Mouse (Mus musculus): Measurements from ENCODE around the gene Olfr1496. TPM values are rescaled to one million over a fixed set of nuclear protein-coding genes. Genes with fewer than 3 reads are reported as not detected.

The Olfr1496 gene
- polyA plus RNA-seq (2012; rRNA removed; ENCODE audit: low replicate concordance) = not detected in 2 replicates

DNA sequence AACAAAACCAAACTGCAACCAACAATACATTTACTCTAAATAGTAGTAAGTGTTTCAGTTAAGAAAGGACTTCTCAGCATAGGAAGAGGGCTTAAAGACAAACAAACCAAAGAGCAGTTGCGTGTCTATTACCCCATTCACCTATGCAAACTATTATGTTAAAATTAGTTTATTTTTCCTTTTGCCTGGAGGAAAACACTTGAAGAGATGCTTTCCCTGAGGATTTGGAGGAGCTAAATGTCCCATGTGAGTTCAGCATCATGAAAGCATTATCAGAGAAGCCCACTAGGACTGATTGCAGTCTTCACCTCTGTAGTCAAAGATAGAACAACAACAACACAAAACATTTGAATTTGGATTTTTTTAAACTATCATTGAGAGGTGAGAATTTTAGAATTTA, at the start of gene Olfr1496:
Gene Olfr1496 (plus strand): TSS at position 301 of the 400 bp plus-strand sequence.

DNA sequence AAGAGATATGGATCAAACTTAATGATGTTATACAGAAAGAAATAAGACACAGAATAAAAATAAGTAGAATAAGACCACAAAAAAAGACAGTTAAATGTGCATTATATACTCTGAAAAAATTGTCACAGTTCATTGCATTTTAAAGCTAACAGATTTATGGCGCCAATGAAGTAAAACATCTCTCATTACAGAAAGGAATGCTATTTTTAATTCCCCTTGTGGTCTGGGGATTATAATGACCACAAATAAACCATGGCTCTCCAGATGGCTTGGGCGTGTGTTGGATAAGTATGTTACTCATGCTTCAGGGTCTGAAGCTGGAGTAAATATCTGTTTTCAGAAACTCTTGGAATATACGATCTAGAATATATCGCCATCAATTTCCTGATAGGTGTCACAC, 38.2 kb upstream of the Olfr1496 start, which contains the start of gene Olfr1494:
Gene Olfr1494 (plus strand): TSS at position 301 of the 400 bp plus-strand sequence.

DNA sequence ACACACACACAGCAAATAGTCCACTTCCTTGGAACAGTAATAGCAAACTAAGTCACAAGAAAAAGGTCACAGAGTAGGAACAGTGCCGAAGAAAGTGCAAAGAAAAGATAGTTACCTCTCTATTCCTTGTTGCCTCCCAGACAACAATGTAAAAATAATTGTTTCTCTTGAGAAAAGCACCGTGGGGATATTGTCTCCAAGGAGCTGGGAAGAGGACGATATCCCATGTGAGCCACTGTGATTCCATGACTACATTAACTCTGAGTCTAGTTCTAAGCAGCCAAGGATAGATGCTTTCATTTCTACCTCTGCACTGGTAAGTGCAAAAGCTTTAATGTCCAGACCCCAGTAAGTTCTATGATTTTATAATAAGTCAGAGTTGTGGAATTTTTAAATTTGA, 13.4 kb upstream of the Olfr1496 start, which contains the start of gene Olfr1495:
Gene Olfr1495 (plus strand): TSS at position 301 of the 400 bp plus-strand sequence.

DNA sequence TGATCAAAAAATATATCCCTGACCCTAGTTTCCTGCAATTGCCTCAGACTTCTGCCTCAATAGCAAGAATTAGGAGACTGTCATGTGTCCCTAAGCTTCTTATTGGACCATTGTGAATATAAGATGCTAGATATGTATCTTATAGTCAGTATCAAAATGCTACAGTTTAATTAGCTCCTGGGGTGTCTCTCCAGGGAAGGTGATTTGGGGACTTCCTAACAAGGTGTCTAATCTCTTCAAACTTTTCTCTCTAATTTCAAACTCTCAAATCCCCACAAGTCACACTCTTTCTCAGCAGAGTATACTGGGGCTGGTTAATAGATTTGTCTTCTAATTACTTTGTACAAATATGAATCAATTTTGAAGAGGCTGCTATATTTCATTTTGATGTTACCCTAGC, 20.4 kb downstream of the Olfr1496 start, which contains the start of gene Olfr1497:
Gene Olfr1497 (minus strand): TSS at position 101 of the 400 bp plus-strand sequence.

DNA sequence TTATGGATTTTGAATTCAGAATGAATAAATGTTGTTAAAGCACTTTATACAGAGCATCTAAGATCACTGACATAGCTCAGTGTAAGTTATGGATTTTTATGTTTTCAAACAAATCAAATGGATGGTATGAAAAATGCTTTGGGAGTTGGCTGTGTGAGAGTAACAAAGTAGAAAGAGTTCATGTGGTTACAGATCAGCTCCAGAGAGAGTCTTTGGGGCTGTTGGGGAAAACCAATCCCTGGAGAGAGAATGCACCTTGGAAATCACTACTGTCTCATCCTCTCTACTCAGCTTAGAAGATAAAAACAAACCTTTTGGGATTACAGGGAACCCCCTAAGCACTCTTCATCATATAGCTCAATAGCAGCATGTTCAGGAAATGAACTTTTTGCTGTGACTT, 41.7 kb downstream of the Olfr1496 start, which contains the start of gene Olfr1499:
Gene Olfr1499 (minus strand): TSS at position 101 of the 400 bp plus-strand sequence.

DNA sequence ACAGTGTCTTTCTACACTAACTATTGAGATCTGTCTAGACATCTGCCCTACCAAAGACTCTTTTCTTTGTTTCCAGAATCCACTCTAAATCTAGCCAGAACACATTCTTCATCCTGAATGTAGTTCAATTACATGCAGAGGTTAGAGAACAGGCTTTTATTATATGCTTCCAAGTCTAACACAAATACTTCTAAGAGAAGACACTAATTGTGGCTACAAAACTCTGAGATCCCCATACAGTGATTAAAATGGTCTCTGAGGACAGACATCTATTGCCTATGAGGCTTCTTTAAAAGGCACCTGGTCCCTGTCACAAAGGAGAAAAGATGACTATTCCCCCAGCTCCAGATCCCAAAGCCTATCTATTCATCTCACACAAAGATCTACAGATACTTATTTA, 52.7 kb downstream of the Olfr1496 start, which contains the start of gene Olfr1500:
Gene Olfr1500 (minus strand): TSS at position 101 of the 400 bp plus-strand sequence.

Other genes starting within 250 kb of the Olfr1496 start
- gene Olfr1480, start 250.0 kb upstream of the Olfr1496 start, polyA plus RNA-seq (2012; rRNA removed; ENCODE audit: low replicate concordance) = not detected in 2 replicates
- gene Olfr1484, start 194.4 kb upstream of the Olfr1496 start, polyA plus RNA-seq (2012; rRNA removed; ENCODE audit: low replicate concordance) = not detected in 2 replicates
- not detected in 2 replicates for gene Olfr1487, start 160.5 kb upstream of the Olfr1496 start, polyA plus RNA-seq (2012; rRNA removed; ENCODE audit: low replicate concordance)
- gene Olfr1489, start 146.3 kb upstream of the Olfr1496 start, polyA plus RNA-seq (2012; rRNA removed; ENCODE audit: low replicate concordance) = not detected in 2 replicates
- not detected in 2 replicates for gene Olfr1490, start 126.8 kb upstream of the Olfr1496 start, polyA plus RNA-seq (2012; rRNA removed; ENCODE audit: low replicate concordance)
- gene Olfr1491, start 80.6 kb upstream of the Olfr1496 start, polyA plus RNA-seq (2012; rRNA removed; ENCODE audit: low replicate concordance) = not detected in 2 replicates
- not detected in 2 replicates for gene Olfr1493-ps1, start 54.6 kb upstream of the Olfr1496 start, polyA plus RNA-seq (2012; rRNA removed; ENCODE audit: low replicate concordance)
- gene Olfr1494, start 38.1 kb upstream of the Olfr1496 start, polyA plus RNA-seq (2012; rRNA removed; ENCODE audit: low replicate concordance) = not detected in 2 replicates
- not detected in 2 replicates for gene Olfr1495, start 13.3 kb upstream of the Olfr1496 start, polyA plus RNA-seq (2012; rRNA removed; ENCODE audit: low replicate concordance)
- not detected in 2 replicates for gene Olfr1497, start 20.3 kb downstream of the Olfr1496 start, polyA plus RNA-seq (2012; rRNA removed; ENCODE audit: low replicate concordance)
- gene Olfr1499, start 41.6 kb downstream of the Olfr1496 start, polyA plus RNA-seq (2012; rRNA removed; ENCODE audit: low replicate concordance) = not detected in 2 replicates
- not detected in 2 replicates for gene Olfr1500, start 52.6 kb downstream of the Olfr1496 start, polyA plus RNA-seq (2012; rRNA removed; ENCODE audit: low replicate concordance)
- gene Olfr1501, start 72.8 kb downstream of the Olfr1496 start, polyA plus RNA-seq (2012; rRNA removed; ENCODE audit: low replicate concordance) = not detected in 2 replicates
- not detected in 2 replicates for gene Olfr1502, start 83.9 kb downstream of the Olfr1496 start, polyA plus RNA-seq (2012; rRNA removed; ENCODE audit: low replicate concordance)
- not detected in 2 replicates for gene Olfr1504, start 120.0 kb downstream of the Olfr1496 start, polyA plus RNA-seq (2012; rRNA removed; ENCODE audit: low replicate concordance)
- not detected in 2 replicates for gene Olfr1505, start 135.7 kb downstream of the Olfr1496 start, polyA plus RNA-seq (2012; rRNA removed; ENCODE audit: low replicate concordance)

All from mammary gland, adult 2 months (tissue).